Mouse (Mus musculus) stomach, adult 2 months (tissue): ENCODE data around the gene Cysltr1. TPM values are rescaled to one million over a fixed set of nuclear protein-coding genes. Genes with fewer than 3 reads are reported as not detected.

ENCODE experiments used
- polyA plus RNA-seq: library from polyadenylated mRNA; depleted of rRNA; stranded (reverse); fragments of >200 nt; gene quantifications from 2 replicates; pipeline ENCODE4 v1.2.3, GENCODE M21; 2012; rRNA removed

Gene Cysltr1
- polyA plus RNA-seq, result 0.12 and 0.66 TPM in 2 replicates

GRCm38 (mm10) chrX:106603386-106603785 lies at the start of gene Cysltr1:
TSS of gene Cysltr1 (minus strand) at chrX:106603679.

GRCm38 (mm10) chrX:106582886-106583285 lies 20.6 kb downstream of the Cysltr1 start, which contains the start of gene Gm5127:
TSS of gene Gm5127 (plus strand) at chrX:106583186.

Other genes with a start within 250 kb of the Cysltr1 start
- 0.23 TPM in 1 of 2 replicates, not detected in the other for gene Fndc3c1, start 118.3 kb downstream of the Cysltr1 start, polyA plus RNA-seq
- gene Gm5127, start 20.5 kb downstream of the Cysltr1 start, polyA plus RNA-seq, result 0.14 TPM in 1 of 2 replicates, not detected in the other
- gene Rtl3, start 237.0 kb upstream of the Cysltr1 start, polyA plus RNA-seq, result 0.55 and 0.63 TPM in 2 replicates